Mouse (Mus musculus): Measurements from ENCODE around the gene Gal3st2c.
"Not testable (repeated sequence)": the region's sequence is repeated elsewhere in the genome, so short reads cannot be mapped to it uniquely, and the experiment has no call there.

DNA sequence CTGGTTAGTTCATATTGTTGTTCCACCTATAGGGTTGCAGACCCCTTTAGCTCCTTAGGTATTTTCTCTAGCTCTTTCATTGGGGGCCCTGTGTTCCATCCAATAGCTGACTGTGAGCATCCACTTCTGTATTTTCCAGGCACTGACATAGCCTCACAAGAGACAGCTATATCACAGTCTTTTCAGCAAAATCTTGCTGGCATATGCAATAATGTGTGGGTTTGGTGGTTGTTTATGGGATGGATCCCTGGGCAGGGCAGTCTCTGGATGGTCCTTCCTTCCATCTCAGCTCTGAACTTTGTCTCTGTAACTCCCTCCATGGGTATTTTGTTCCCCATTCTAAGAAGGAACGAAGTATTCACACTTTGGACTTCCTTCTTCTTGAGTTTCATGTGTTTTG, 68.0 kb downstream of the Gal3st2c start:
- TF ChIP-seq CTCF (IDR thresholded peaks at IDR 0.05; ENCODE audit: extremely low read depth, insufficient read depth, insufficient read length, insufficient replicate concordance); POLR2A (IDR thresholded peaks at IDR 0.05; ENCODE audit: low read depth, low read length): not testable (repeated sequence)

Measured in spleen, adult 2 months (tissue).